Mouse (Mus musculus): ENCODE data around the gene Rapsn.

DNA sequence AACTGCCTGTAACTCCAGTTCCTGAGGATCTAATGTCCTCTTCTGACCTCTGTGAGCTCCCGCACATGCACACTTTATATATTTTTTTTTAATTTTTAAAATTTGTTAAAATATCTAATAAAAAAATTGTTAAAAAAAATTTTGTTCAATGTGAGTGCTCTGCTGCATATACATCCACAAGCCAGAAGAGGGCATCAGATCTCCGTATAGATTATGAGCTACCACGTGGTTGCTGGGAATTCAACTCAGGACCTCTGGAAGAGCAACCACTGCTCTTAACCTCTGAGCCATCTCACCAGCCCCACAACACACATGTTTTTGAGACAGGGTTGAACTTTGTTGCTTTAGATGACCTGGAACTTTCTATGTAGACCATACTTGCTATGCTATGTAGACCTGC is 2.4 kb upstream of the Rapsn start:
- no peak for TF ChIP-seq EP300 (IDR thresholded peaks at IDR 0.05; ENCODE audit: insufficient read depth, low read depth, low read length)
- no peak for TF ChIP-seq CTCF (IDR thresholded peaks at IDR 0.05; ENCODE audit: low read depth, low read length)
- TF ChIP-seq POLR2A (IDR thresholded peaks at IDR 0.05; ENCODE audit: insufficient read depth, low read length) = no peak
